Mouse (Mus musculus) heart, embryonic 16.5 days (tissue): ENCODE results near the gene Gm5244. TPM values are rescaled to one million over a fixed set of nuclear protein-coding genes. Genes with fewer than 3 reads are reported as not detected.

ENCODE experiments used
- ATAC-seq: fragments of 200-750 bp; cut with Nextera tagmentation; replicated peaks from 2 replicates; pipeline ENCODE4 v1.8.0; 2017; ENCODE audit warnings: moderate number of reproducible peaks; ENCODE audit not compliant: insufficient read depth, low FRiP score; ENCODE audit errors: extremely low read depth
- H3K27ac ChIP-seq: fragments of 300-500 bp; sonication (generic); 2 replicates; pipeline ENCODE4 v1.5.1; 2014; ENCODE audit warnings: mild to moderate bottlenecking, low read length, control low read depth, moderate library complexity
- H3K27me3 ChIP-seq: fragments of 300-500 bp; sonication (generic); 2 replicates; pipeline ENCODE4 v1.6.1; 2014; ENCODE audit warnings: low read length, mixed read lengths; ENCODE audit not compliant: control insufficient read depth, insufficient read depth
- H3K36me3 ChIP-seq: fragments of 300-500 bp; sonication (generic); 2 replicates; pipeline ENCODE4 v1.6.1; 2014; ENCODE audit not compliant: control insufficient read depth, insufficient read depth
- H3K4me1 ChIP-seq: fragments of 300-500 bp; sonication (generic); 2 replicates; pipeline ENCODE4 v1.6.1; 2014; ENCODE audit warnings: low read length, mixed read lengths; ENCODE audit not compliant: control insufficient read depth, insufficient read depth
- H3K4me2 ChIP-seq: fragments of 300-500 bp; sonication (generic); 2 replicates; pipeline ENCODE4 v1.6.1; 2014; ENCODE audit warnings: low read depth, mild to moderate bottlenecking, control low read depth, low read length
- H3K4me3 ChIP-seq: fragments of 300-500 bp; sonication (generic); 2 replicates; pipeline ENCODE4 v1.5.1; 2014; ENCODE audit warnings: mild to moderate bottlenecking, control low read depth, low read length
- H3K9ac ChIP-seq: fragments of 300-500 bp; sonication (generic); 2 replicates; pipeline ENCODE4 v1.6.1; 2014; ENCODE audit warnings: low read length, control low read depth
- H3K9me3 ChIP-seq: fragments of 300-500 bp; sonication (generic); replicated peaks from 2 replicates; pipeline ENCODE4 v1.6.1; 2016; ENCODE audit warnings: low read length; ENCODE audit not compliant: control insufficient read depth
- WGBS: fragments of 180-500 bp; shearing (Covaris S2); extraction: QIAGEN DNeasy Blood & Tissue Kit; methylation state at CpG from one replicate; pipeline ENCODE4 v1.1.7; 2014; 5-methylcytosine and 5-hydroxymethylcytosine counted together
- polyA plus RNA-seq: library from polyadenylated mRNA; unstranded; fragments of >200 nt; fragmentation: Nextera tagmentation; extraction: Ambion mirVana; gene quantifications from 2 replicates; pipeline ENCODE4 v1.2.1, GENCODE M21; 2015

Gm5244 gene
- polyA plus RNA-seq, 1 experiment from 2014 or later = not detected

DNA sequence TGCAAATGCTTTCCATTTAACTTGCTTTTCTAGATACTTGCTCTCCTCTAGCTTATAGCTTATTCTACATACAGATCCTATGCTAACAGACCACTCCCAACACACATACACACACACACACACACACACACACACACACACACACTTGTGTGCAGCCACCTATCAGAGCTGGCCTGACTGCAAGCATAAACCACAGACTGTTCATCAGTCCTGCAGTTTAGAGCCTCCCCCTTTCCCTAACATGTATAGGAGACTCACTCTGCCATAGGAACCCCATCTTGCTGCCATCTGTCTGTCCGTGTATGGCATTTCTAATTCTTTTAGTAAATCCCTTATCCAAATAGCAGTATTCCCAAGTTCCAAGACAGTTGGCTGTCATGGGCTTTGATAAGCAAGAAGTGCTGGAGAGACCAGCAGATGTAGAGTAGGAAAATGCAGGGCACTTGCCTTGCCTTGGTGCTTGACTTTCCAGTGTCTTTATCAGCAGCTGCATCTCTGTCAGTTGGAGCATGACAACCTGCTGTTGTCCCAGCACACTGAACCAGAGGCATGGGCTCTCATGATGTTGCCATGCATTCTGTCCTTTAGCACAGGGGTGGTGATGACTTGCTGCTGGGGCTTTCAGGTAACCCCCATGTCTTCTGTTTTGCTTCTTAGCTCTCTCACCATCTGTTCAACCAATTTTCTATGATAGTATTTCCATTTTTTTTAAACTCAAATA is 33.7 kb upstream of the Gm5244 start:
- Histone ChIP-seq H3K4me1 (no peaks in the 10 kb centered on the region), H3K27ac (peak overlapping the region; percentile 49; the same call in 1 of the 2 replicates), H3K4me2 (no peak overlapping the region), H3K36me3 (no peaks in the 10 kb centered on the region), H3K27me3 (no peaks in the 10 kb centered on the region), H3K9ac (no peak overlapping the region), H3K9me3 (no peaks in the 10 kb centered on the region), H3K4me3 (no peak overlapping the region)
- ATAC-seq = no peak
- WGBS = 59% methylated on average over 1 of the region's 1 CpGs

DNA sequence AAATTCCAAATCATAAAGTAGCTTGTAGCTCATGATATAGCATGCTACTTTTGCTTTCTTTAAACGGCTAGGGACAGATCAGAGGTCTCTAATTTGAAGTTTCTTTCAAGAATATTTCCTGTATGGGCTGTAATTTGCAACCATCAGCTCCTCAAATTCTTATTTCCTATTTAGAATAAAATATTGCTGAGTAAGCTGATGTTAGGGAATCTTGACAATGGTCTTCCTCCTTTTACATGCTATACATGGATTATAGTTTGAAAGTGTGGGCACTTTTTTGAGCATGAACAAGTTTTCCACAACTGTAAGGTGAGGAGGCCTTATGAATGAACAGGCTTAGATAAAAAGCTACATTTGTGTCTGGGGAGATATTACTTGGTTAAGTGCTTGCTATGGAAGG is 32.6 kb upstream of the Gm5244 start:
- Histone ChIP-seq H3K27ac (no peak overlapping the region), H3K4me2 (no peak overlapping the region), H3K4me3 (no peak overlapping the region), H3K4me1 (no peaks in the 10 kb centered on the region), H3K9me3 (no peaks in the 10 kb centered on the region), H3K9ac (no peak overlapping the region), H3K36me3 (no peaks in the 10 kb centered on the region), H3K27me3 (no peaks in the 10 kb centered on the region)
- no peak for ATAC-seq
- 76% methylated on average over 1 of the region's 1 CpGs for WGBS

DNA sequence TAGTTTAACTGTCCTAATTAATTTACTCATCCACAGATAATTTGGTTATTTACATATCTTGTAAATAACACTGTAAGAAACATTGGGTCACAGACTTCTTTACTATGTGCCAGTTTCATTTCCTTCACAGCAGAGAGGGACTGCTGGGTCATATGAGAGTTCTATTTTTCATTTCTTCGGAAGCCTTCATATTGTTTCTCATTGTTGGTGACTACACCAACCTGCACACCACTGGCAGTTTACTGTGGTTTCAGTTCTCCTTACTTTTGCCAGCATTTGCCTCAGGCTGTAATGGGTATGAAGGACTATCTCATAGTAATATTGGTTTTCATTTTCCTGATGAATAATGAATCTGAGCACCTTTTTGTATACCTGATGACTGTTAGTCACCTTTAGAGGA is 28.0 kb upstream of the Gm5244 start:
- 70% methylated on average over 1 of the region's 1 CpGs for WGBS
- no peak overlapping the region for H3K27ac ChIP-seq

DNA sequence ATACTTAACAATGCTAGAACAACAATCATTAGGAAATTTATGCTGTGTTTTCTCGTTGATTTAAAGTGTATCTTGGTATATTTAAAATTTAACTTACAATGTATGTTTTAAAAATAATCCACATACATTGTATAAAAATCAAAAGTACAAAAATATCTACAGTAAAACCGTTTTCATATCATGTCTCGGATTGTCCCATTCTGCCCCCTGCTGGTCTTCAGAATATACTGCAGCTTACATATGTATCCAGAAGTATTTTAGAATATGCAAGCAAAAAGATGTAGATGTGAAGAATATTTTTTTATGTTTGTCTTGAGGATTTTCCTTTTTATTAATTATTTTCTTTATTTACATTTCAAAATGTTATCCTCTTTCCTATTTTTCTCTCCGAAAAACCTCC is 26.1 kb upstream of the Gm5244 start:
- ATAC-seq = no peak
- Histone ChIP-seq H3K9me3 (no peaks in the 10 kb centered on the region), H3K4me1 (no peaks in the 10 kb centered on the region), H3K4me3 (no peak overlapping the region), H3K27ac (no peak overlapping the region), H3K4me2 (no peak overlapping the region), H3K36me3 (no peaks in the 10 kb centered on the region), H3K9ac (no peak overlapping the region), H3K27me3 (no peaks in the 10 kb centered on the region)
- WGBS = 27% methylated on average over 4 of the region's 4 CpGs

More for the DNA sequence above, 28.0 kb upstream of the Gm5244 start:
- no peaks in the 10 kb centered on the region for H3K9me3 ChIP-seq
- no peaks in the 10 kb centered on the region for H3K36me3 ChIP-seq
- ATAC-seq = no peak
- H3K4me2 ChIP-seq = no peak overlapping the region
- no peak overlapping the region for H3K9ac ChIP-seq
- H3K4me1 ChIP-seq = no peaks in the 10 kb centered on the region
- no peaks in the 10 kb centered on the region for H3K27me3 ChIP-seq
- no peak overlapping the region for H3K4me3 ChIP-seq

DNA sequence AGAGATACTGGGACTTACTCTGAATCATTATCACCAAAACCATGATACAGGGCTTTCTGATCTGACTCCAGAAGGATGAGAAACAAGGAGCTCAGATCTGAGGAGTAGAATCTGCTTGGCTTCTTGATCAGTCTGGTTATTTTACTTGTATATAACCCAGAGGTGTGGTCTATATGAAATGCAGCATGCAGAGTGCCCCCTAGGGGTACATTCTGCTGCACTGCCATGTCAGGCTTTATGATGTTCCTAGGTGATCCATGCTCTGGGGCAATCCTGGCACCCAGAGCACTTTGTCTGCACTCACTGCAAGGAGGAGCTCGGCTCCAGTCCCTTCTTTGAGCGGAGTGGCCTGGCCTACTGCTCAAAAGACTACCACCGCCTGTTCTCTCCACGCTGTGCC is 21.9 kb upstream of the Gm5244 start:
- no peaks in the 10 kb centered on the region for H3K27me3 ChIP-seq
- ATAC-seq = no peak
- WGBS = 72% methylated on average over 4 of the region's 4 CpGs

DNA sequence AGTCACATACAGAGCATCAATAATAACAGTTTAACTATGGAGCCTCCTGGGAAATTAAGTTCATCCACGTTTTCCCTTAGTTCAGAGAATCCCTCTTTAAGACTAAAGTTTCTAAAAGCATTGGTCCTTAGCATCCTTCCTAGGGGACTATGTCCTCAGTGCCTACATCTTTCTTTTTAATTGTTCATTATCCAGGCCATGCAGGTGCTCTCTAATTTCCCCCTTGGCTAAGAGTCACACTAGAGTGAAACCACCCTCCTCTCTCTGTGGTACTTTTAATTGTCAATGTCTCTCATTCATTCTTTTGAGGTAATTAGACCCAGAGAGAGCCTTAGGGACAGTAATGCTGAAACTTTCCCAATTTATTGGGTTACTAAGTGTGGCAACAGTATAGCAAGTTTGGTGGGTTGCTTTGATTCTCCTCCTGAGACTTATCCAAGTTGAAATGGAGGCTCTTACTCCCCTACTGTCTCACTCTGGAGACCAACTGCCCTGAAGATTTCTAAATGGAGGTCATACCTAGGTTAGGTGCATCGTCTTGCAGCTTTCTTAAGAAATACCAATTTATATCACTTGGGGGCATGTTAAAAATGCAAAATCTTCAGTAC is 15.6 kb upstream of the Gm5244 start:
- WGBS = 67% methylated on average over 2 of the region's 2 CpGs
- Histone ChIP-seq H3K27ac (no peak overlapping the region), H3K9me3 (no peaks in the 10 kb centered on the region), H3K4me2 (no peak overlapping the region), H3K27me3 (no peaks in the 10 kb centered on the region), H3K4me3 (no peak overlapping the region), H3K9ac (no peak overlapping the region), H3K4me1 (no peaks in the 10 kb centered on the region), H3K36me3 (no peaks in the 10 kb centered on the region)
- no peak for ATAC-seq

More for the DNA sequence above, 21.9 kb upstream of the Gm5244 start:
- Histone ChIP-seq H3K4me1 (no peaks in the 10 kb centered on the region), H3K9me3 (no peaks in the 10 kb centered on the region), H3K36me3 (no peaks in the 10 kb centered on the region), H3K27ac (no peak overlapping the region), H3K4me2 (no peak overlapping the region), H3K9ac (no peak overlapping the region), H3K4me3 (no peak overlapping the region)

DNA sequence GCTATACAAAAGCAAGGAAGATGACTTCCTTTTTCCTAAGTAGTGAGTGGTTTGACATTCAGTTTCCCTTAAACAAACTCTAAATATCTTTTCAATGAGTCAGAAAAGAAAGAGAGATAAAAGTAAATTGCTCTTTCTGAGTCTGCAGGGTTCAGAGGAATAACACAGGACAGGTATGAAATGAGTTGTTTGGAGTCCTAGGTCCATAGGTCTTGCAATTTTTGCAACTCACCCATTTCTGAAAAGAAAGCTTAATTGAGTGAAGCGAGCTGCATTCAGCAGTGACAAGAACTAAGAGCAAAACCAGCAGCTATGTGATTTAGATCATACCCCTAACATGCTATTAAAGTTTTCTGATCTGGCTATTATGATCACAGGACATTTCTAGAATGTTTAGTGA is 14.9 kb upstream of the Gm5244 start:
- H3K27me3 ChIP-seq = no peaks in the 10 kb centered on the region
- no peaks in the 10 kb centered on the region for H3K9me3 ChIP-seq
- WGBS = 69% methylated on average over 1 of the region's 1 CpGs
- no peak overlapping the region for H3K9ac ChIP-seq
- no peak overlapping the region for H3K4me3 ChIP-seq
- ATAC-seq = no peak
- H3K4me2 ChIP-seq = no peak overlapping the region
- no peak overlapping the region for H3K27ac ChIP-seq
- no peaks in the 10 kb centered on the region for H3K36me3 ChIP-seq
- H3K4me1 ChIP-seq = no peaks in the 10 kb centered on the region

DNA sequence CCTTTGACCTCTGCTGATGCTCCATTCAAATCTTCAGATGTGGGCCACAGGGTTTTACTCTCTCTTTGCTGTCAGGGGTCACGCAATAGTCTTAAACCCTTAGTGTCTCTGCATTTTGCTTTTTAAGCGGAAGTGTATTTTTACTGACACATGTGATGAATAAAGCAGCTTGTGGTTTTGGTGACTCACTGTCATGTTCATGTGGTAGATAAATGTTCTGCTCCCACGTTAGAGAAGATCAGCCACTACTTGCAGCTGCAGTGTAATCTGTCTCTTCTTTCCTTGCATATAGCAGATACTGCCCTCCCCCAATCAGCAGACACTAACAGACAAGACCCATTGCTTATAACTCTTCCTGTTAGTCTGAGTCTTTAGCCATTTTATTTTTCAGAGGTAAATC is 12.9 kb upstream of the Gm5244 start:
- H3K4me3 ChIP-seq = no peak overlapping the region
- no peaks in the 10 kb centered on the region for H3K9me3 ChIP-seq
- 59% methylated on average over 3 of the region's 3 CpGs for WGBS
- H3K4me1 ChIP-seq = no peaks in the 10 kb centered on the region
- H3K27ac ChIP-seq = no peak overlapping the region
- peak; percentile 65 for ATAC-seq
- H3K9ac ChIP-seq = no peak overlapping the region
- H3K27me3 ChIP-seq = no peaks in the 10 kb centered on the region
- H3K4me2 ChIP-seq = no peak overlapping the region
- no peaks in the 10 kb centered on the region for H3K36me3 ChIP-seq

DNA sequence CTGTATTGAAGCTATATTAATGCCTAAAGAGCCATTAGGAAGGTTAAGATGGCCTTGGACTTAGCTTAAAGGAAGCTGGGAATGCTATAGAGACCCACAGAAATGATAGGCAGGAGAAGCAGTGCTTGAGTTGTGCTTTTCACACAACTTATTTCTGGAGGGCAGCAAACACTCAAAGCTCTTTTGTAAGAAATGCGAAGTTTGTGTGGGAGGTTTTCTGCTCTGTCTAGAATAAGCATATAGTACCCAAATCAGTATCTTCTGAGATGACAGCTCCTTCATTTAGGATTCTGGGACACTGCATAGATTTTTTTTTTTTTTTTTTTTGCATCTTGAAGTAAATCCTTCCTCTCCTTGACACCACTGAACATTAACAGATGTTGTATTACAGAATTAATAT is 8.0 kb upstream of the Gm5244 start:
- 72% methylated on average over 1 of the region's 1 CpGs for WGBS
- no peak overlapping the region for H3K27ac ChIP-seq
- no peak for ATAC-seq
- no peaks in the 10 kb centered on the region for H3K36me3 ChIP-seq
- H3K27me3 ChIP-seq = no peaks in the 10 kb centered on the region
- H3K9me3 ChIP-seq = no peaks in the 10 kb centered on the region
- no peak overlapping the region for H3K4me2 ChIP-seq
- H3K4me1 ChIP-seq = no peaks in the 10 kb centered on the region
- no peak overlapping the region for H3K9ac ChIP-seq
- no peak overlapping the region for H3K4me3 ChIP-seq
